Mouse (Mus musculus): ENCODE measurements around the gene Cfap206. TPM values are rescaled to one million over a fixed set of nuclear protein-coding genes. Genes with fewer than 3 reads are reported as not detected.

Cfap206 gene
- total RNA-seq (2023): not detected

DNA sequence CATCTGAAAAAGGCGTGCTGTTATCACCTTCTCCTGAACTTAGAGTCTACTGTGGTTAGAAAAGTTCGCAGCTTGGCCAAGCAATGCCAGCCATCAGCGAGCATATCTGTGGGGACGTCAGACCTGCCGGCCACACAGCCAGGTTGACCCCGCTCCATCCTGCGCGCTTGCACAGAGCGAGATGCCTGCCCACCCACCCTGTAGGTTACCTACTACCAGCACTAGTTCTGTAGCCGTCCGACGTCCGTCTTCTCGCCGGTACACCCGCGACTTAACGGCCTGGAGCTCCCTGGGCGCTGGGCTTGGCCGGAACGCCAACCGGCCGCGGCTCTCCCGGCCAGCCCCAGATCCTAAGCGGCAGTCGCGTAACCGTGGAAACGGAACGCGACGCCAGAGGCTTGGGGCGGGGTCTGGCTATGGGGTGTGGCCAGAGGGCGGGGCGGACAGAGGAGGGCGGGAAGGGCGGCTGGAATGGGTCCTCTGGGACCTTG lies at the start of gene Cfap206:
Cfap206 (minus strand) TSS at position 356 of the 491 bp plus-strand sequence.

GRCm38 (mm10) chr4:34777677-34778527 lies 47.9 kb upstream of the Cfap206 start, which contains the start of gene Smim8:
Gene Smim8, minus strand, starts transcription at chr4:34778423.

GRCm38 (mm10) chr4:34756163-34756562 lies 26.2 kb upstream of the Cfap206 start, which contains the start of gene Gm136:
Gene Gm136, minus strand, starts transcription at chr4:34756263.

GRCm38 (mm10) chr4:34686874-34687567 lies 43.0 kb downstream of the Cfap206 start, which contains the start of gene Slc35a1:
Gene Slc35a1, minus strand, starts transcription at chr4:34687438.

Other genes starting within 250 kb of the Cfap206 start
- 10 to 100 TPM; 59.7 to 65.0 TPM for gene Akirin2, start 179.3 kb downstream of the Cfap206 start, total RNA-seq (2023)
- 100 to 1,000 TPM in 1 of 2 experiments, 10 to 100 TPM in 1; 93.7 to 110 TPM for gene Orc3, start 115.3 kb downstream of the Cfap206 start, total RNA-seq (2023)
- gene Rars2, start 115.2 kb downstream of the Cfap206 start, total RNA-seq (2023): 10 to 100 TPM; 33.4 to 37.2 TPM
- 10 to 100 TPM; 21.7 to 24.5 TPM for gene Slc35a1, start 42.8 kb downstream of the Cfap206 start, total RNA-seq (2023)
- gene Gm136, start 26.1 kb upstream of the Cfap206 start, total RNA-seq (2023): not detected
- gene Smim8, start 48.2 kb upstream of the Cfap206 start, total RNA-seq (2023): 10 to 100 TPM; 12.9 to 20.4 TPM
- 10 to 100 TPM; 63.9 to 65.8 TPM for gene Zfp292, start 152.8 kb upstream of the Cfap206 start, total RNA-seq (2023)
- gene Cga, start 163.6 kb upstream of the Cfap206 start, total RNA-seq (2023): not detected